Mouse (Mus musculus): Measurements from ENCODE around the gene Ppm1l. TPM values are rescaled to one million over a fixed set of nuclear protein-coding genes. Genes with fewer than 3 reads are reported as not detected.

Ppm1l gene
- polyA plus RNA-seq, 1 experiment from 2014 or later = 6.0 TPM

- H3K27ac ChIP-seq (replicated peaks) = no peak overlapping the region
- H3K36me3 ChIP-seq (ENCODE audit: control insufficient read depth, insufficient read depth, low read length) = no peaks in the 10 kb centered on the region
- no peak for TF ChIP-seq CTCF (IDR thresholded peaks at IDR 0.05; ENCODE audit: low read depth)
- no peak for TF ChIP-seq EP300 (optimal IDR thresholded peaks at IDR 0.05)
- no peak for DNase-seq (ENCODE audit: low spot score)
- no peaks in the 10 kb centered on the region for H3K27me3 ChIP-seq (ENCODE audit: control insufficient read depth, insufficient read depth, low read length)
- 58% methylated on average over 8 of the region's 8 CpGs for WGBS
- no peaks in the 10 kb centered on the region for H3K4me1 ChIP-seq (replicated peaks; ENCODE audit: control insufficient read depth, insufficient read depth)
- H3K9ac ChIP-seq (ENCODE audit: low read length) = no peak overlapping the region
- no peak for ATAC-seq (ENCODE audit: low FRiP score, low TSS enrichment)
- H3K9me3 ChIP-seq (ENCODE audit: control insufficient read depth, low read length) = no peaks in the 10 kb centered on the region
- H3K4me2 ChIP-seq (replicated peaks; ENCODE audit: low read depth) = no peak overlapping the region
- H3K4me3 ChIP-seq (ENCODE audit: low read depth, low read length) = no peak overlapping the region
Observed at GRCm38 (mm10) chr3:69525072-69525529, 208.4 kb downstream of the Ppm1l start.

GRCm38 (mm10) chr3:69527384-69527783 lies 210.7 kb downstream of the Ppm1l start:
- DNase-seq (ENCODE audit: low spot score) = no peak

GRCm38 (mm10) chr3:69529576-69529975 lies 212.9 kb downstream of the Ppm1l start:
- H3K36me3 ChIP-seq (ENCODE audit: control insufficient read depth, insufficient read depth, low read length) = no peaks in the 10 kb centered on the region
- H3K9me3 ChIP-seq (ENCODE audit: control insufficient read depth, low read length) = no peaks in the 10 kb centered on the region
- ATAC-seq (ENCODE audit: low FRiP score, low TSS enrichment) = no peak
- H3K9ac ChIP-seq (ENCODE audit: low read length) = no peak overlapping the region
- no peak for DNase-seq (ENCODE audit: low spot score)
- 59% methylated on average over 7 of the region's 7 CpGs for WGBS
- no peaks in the 10 kb centered on the region for H3K27me3 ChIP-seq (ENCODE audit: control insufficient read depth, insufficient read depth, low read length)
- H3K4me2 ChIP-seq (replicated peaks; ENCODE audit: low read depth) = no peak overlapping the region
- no peaks in the 10 kb centered on the region for H3K4me1 ChIP-seq (replicated peaks; ENCODE audit: control insufficient read depth, insufficient read depth)
- H3K27ac ChIP-seq (replicated peaks) = no peak overlapping the region
- no peak overlapping the region for H3K4me3 ChIP-seq (ENCODE audit: low read depth, low read length)
- TF ChIP-seq EP300 (optimal IDR thresholded peaks at IDR 0.05) (no peak), CTCF (IDR thresholded peaks at IDR 0.05; ENCODE audit: low read depth) (no peak)

More at GRCm38 (mm10) chr3:69527384-69527783, 210.7 kb downstream of the Ppm1l start:
- H3K4me2 ChIP-seq (replicated peaks; ENCODE audit: low read depth) = no peak overlapping the region
- no peaks in the 10 kb centered on the region for H3K27me3 ChIP-seq (ENCODE audit: control insufficient read depth, insufficient read depth, low read length)
- H3K36me3 ChIP-seq (ENCODE audit: control insufficient read depth, insufficient read depth, low read length) = no peaks in the 10 kb centered on the region
- H3K4me1 ChIP-seq (replicated peaks; ENCODE audit: control insufficient read depth, insufficient read depth) = no peaks in the 10 kb centered on the region
- no peaks in the 10 kb centered on the region for H3K9me3 ChIP-seq (ENCODE audit: control insufficient read depth, low read length)
- TF ChIP-seq CTCF (IDR thresholded peaks at IDR 0.05; ENCODE audit: low read depth) (no peak), EP300 (optimal IDR thresholded peaks at IDR 0.05) (no peak)
- no peak overlapping the region for H3K4me3 ChIP-seq (ENCODE audit: low read depth, low read length)
- 60% methylated on average over 1 of the region's 1 CpGs for WGBS
- no peak overlapping the region for H3K9ac ChIP-seq (ENCODE audit: low read length)
- no peak; the same call in 1 of the 2 replicates for ATAC-seq (ENCODE audit: low FRiP score, low TSS enrichment)
- no peak overlapping the region for H3K27ac ChIP-seq (replicated peaks)

DNA sequence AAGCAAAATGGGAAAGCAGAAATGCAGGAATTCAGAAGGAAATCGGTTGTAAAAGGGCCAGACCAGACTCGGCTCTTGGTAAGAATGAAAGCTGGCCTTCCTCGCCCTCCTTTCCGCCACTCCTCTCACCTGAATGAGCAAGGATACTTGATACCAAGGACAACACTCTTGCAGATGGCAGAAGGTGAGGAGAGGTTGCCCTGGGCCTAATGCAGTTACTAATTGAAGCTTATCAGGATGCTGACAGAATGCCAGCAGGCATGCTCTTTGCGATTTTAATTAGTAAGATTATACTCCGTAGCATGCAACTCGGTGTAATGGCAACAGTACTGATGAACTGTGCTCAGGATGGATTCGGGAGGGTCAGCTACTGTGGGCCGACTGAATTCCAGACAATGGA lies 214.8 kb downstream of the Ppm1l start:
- no peak for TF ChIP-seq EP300 (optimal IDR thresholded peaks at IDR 0.05)
- TF ChIP-seq CTCF (IDR thresholded peaks at IDR 0.05; ENCODE audit: low read depth) = no peak
- Histone ChIP-seq H3K27ac (replicated peaks) (no peak overlapping the region), H3K4me3 (ENCODE audit: low read depth, low read length) (no peak overlapping the region), H3K4me1 (replicated peaks; ENCODE audit: control insufficient read depth, insufficient read depth) (no peaks in the 10 kb centered on the region), H3K9me3 (ENCODE audit: control insufficient read depth, low read length) (no peaks in the 10 kb centered on the region), H3K27me3 (ENCODE audit: control insufficient read depth, insufficient read depth, low read length) (no peaks in the 10 kb centered on the region), H3K36me3 (ENCODE audit: control insufficient read depth, insufficient read depth, low read length) (no peaks in the 10 kb centered on the region), H3K9ac (ENCODE audit: low read length) (no peak overlapping the region), H3K4me2 (replicated peaks; ENCODE audit: low read depth) (no peak overlapping the region)
- ATAC-seq (ENCODE audit: low FRiP score, low TSS enrichment) (no peak), DNase-seq (ENCODE audit: low spot score) (no peak)
- WGBS = 90% methylated on average over 9 of the region's 9 CpGs

GRCm38 (mm10) chr3:69532687-69533086 lies 216.0 kb downstream of the Ppm1l start:
- ATAC-seq (ENCODE audit: low FRiP score, low TSS enrichment) (peak; percentile 85), DNase-seq (ENCODE audit: low spot score) (no peak)
- no peak for TF ChIP-seq EP300 (optimal IDR thresholded peaks at IDR 0.05)
- no peak for TF ChIP-seq CTCF (IDR thresholded peaks at IDR 0.05; ENCODE audit: low read depth)
- no peak overlapping the region for H3K4me2 ChIP-seq (replicated peaks; ENCODE audit: low read depth)
- H3K36me3 ChIP-seq (ENCODE audit: control insufficient read depth, insufficient read depth, low read length) = no peaks in the 10 kb centered on the region
- no peak overlapping the region for H3K9ac ChIP-seq (ENCODE audit: low read length)
- no peaks in the 10 kb centered on the region for H3K9me3 ChIP-seq (ENCODE audit: control insufficient read depth, low read length)
- no peak overlapping the region for H3K4me3 ChIP-seq (ENCODE audit: low read depth, low read length)
- no peak overlapping the region for H3K27ac ChIP-seq (replicated peaks)
- no peaks in the 10 kb centered on the region for H3K27me3 ChIP-seq (ENCODE audit: control insufficient read depth, insufficient read depth, low read length)
- no peaks in the 10 kb centered on the region for H3K4me1 ChIP-seq (replicated peaks; ENCODE audit: control insufficient read depth, insufficient read depth)
- 22% methylated on average over 4 of the region's 4 CpGs for WGBS

DNA sequence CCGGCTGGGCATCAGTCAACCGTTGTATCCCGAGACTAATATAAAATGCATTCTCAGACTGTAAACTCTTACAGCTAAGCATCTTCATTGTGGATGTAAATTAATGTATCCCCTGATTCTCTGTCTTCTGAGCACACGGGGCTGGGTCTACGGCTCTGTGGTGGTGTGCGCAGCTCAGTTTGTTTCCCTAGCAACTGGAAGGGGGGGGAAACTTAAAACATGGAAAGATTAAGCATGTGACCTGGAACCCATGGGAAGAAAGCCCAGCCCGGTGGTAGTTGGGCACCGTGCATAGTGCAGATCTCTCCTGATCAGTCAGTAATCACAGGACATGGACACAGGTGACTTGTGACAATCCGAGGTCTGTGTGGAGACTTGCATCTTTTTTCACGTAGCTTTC lies 218.8 kb downstream of the Ppm1l start:
- Histone ChIP-seq H3K4me1 (replicated peaks; ENCODE audit: control insufficient read depth, insufficient read depth) (no peaks in the 10 kb centered on the region), H3K27ac (replicated peaks) (no peak overlapping the region), H3K4me3 (ENCODE audit: low read depth, low read length) (no peak overlapping the region), H3K4me2 (replicated peaks; ENCODE audit: low read depth) (no peak overlapping the region), H3K9ac (ENCODE audit: low read length) (no peak overlapping the region), H3K36me3 (ENCODE audit: control insufficient read depth, insufficient read depth, low read length) (no peaks in the 10 kb centered on the region), H3K27me3 (ENCODE audit: control insufficient read depth, insufficient read depth, low read length) (no peaks in the 10 kb centered on the region), H3K9me3 (ENCODE audit: control insufficient read depth, low read length) (no peaks in the 10 kb centered on the region)
- no peak for DNase-seq (ENCODE audit: low spot score)
- no peak for ATAC-seq (ENCODE audit: low FRiP score, low TSS enrichment)
- WGBS = 82% methylated on average over 10 of the region's 10 CpGs
- TF ChIP-seq CTCF (IDR thresholded peaks at IDR 0.05; ENCODE audit: low read depth) (no peak), EP300 (optimal IDR thresholded peaks at IDR 0.05) (no peak)

All from stomach, postnatal 0 days (tissue).